Comparison of ENCODE assay signal across 10 mouse cellular contexts in genomic region chr6:67532665-67533440, GRCm38 (mm10). TPM values are rescaled to one million over a fixed set of nuclear protein-coding genes. Genes with fewer than 3 reads are reported as not detected.
DNase-seq lines count a peak whose midpoint lies in the region; ATAC-seq and TF ChIP-seq lines count a peak whose summit lies in the region.
"Had no signal": no experiment of that assay in that cellular context is flagged by ENCODE, and none has a peak within 500 bp of the region (broad histone marks: within the 10 kb centered on the region; RNA-seq: fewer than 3 reads in every experiment).

No protein-coding gene starts in this region.

- TF ChIP-seq POLR2A in lung, adult 2 months (IDR thresholded peaks at IDR 0.05; ENCODE audit: borderline replicate concordance, extremely low read depth, low read depth, low read length) = no peak

- H3K4me1 ChIP-seq in heart, embryonic 10.5 days = peaks cover 17% of the 10 kb centered on the region
- H3K4me1 ChIP-seq in embryonic facial prominence, embryonic 12.5 days = peaks cover 5% of the 10 kb centered on the region; the same call in 1 of the 2 replicates
- H3K4me1 ChIP-seq in intestine, postnatal 0 days (replicated peaks; ENCODE audit: control insufficient read depth, insufficient read depth, low read length) = no peaks in the 10 kb centered on the region; the same call in 1 of the 2 replicates
- H3K4me1 ChIP-seq in lung, adult 2 months (ENCODE audit: control insufficient read depth, insufficient read depth, low read length) = no peaks in the 10 kb centered on the region; the same call in 1 of the 2 replicates
- H3K4me1 ChIP-seq in neural tube, embryonic 13.5 days (replicated peaks) = peaks cover 25% of the 10 kb centered on the region

- WGBS in heart, embryonic 10.5 days = 8% methylated on average over 29 of the region's 29 CpGs
- WGBS in embryonic facial prominence, embryonic 12.5 days = 8% methylated on average over 29 of the region's 29 CpGs
- WGBS in intestine, postnatal 0 days = 11% methylated on average over 29 of the region's 29 CpGs
- WGBS in lung, adult 2 months = 5% methylated on average over 29 of the region's 29 CpGs
- WGBS in neural tube, embryonic 13.5 days = 9% methylated on average over 29 of the region's 29 CpGs

- no peaks in the 10 kb centered on the region for H3K9me3 ChIP-seq in heart, embryonic 10.5 days
- H3K9me3 ChIP-seq in embryonic facial prominence, embryonic 12.5 days = no peaks in the 10 kb centered on the region
- no peaks in the 10 kb centered on the region for H3K9me3 ChIP-seq in intestine, postnatal 0 days (ENCODE audit: control insufficient read depth)
- no peaks in the 10 kb centered on the region for H3K9me3 ChIP-seq in neural tube, embryonic 13.5 days

- no peak for DNase-seq in heart, embryonic 10.5 days (ENCODE audit: low spot score)
- DNase-seq in heart, postnatal 4 days = no peak
- DNase-seq in lung, adult 2 months = peak; percentile 66
- DNase-seq in urinary bladder, postnatal 25 days (ENCODE audit: low spot score) = peak; percentile 64
- DNase-seq in T-cell, adult 2 months (ENCODE audit: low spot score) = no peak

- peak overlapping the region; percentile 44 for H3K4me3 ChIP-seq in heart, embryonic 10.5 days
- H3K4me3 ChIP-seq in embryonic facial prominence, embryonic 12.5 days = peak overlapping the region; percentile 19
- H3K4me3 ChIP-seq in intestine, postnatal 0 days (ENCODE audit: low read depth, low read length) = no peak overlapping the region
- peak overlapping the region; percentile 47 for H3K4me3 ChIP-seq in lung, adult 2 months (replicated peaks; ENCODE audit: extremely low read depth, low read depth, low read length)
- H3K4me3 ChIP-seq in neural tube, embryonic 13.5 days = peak overlapping the region; percentile 23

- no peak for TF ChIP-seq CTCF in intestine, postnatal 0 days (IDR thresholded peaks at IDR 0.05; ENCODE audit: low read depth)
- TF ChIP-seq CTCF in lung, adult 2 months (IDR thresholded peaks at IDR 0.05; ENCODE audit: insufficient read depth, low read length) = no peak

- H3K27me3 ChIP-seq in heart, embryonic 10.5 days (ENCODE audit: insufficient read depth, poor library complexity, severe bottlenecking) = peaks cover 63% of the 10 kb centered on the region
- H3K27me3 ChIP-seq in embryonic facial prominence, embryonic 12.5 days = peaks cover 55% of the 10 kb centered on the region
- peaks cover 52% of the 10 kb centered on the region for H3K27me3 ChIP-seq in intestine, postnatal 0 days (replicated peaks; ENCODE audit: control insufficient read depth, insufficient read depth, low read length)
- peaks cover 78% of the 10 kb centered on the region for H3K27me3 ChIP-seq in neural tube, embryonic 13.5 days
- H3K27me3 ChIP-seq: CH12.LX had no signal

- H3K27ac ChIP-seq in heart, embryonic 10.5 days = no peak overlapping the region
- no peak overlapping the region for H3K27ac ChIP-seq in embryonic facial prominence, embryonic 12.5 days
- H3K27ac ChIP-seq in intestine, postnatal 0 days (ENCODE audit: low read depth, low read length) = no peak overlapping the region
- no peak overlapping the region for H3K27ac ChIP-seq in neural tube, embryonic 13.5 days (replicated peaks)

- peak; percentile 62; the same call in 1 of the 2 replicates for ATAC-seq in embryonic facial prominence, embryonic 12.5 days (ENCODE audit: insufficient number of reproducible peaks, insufficient read depth, low FRiP score, low TSS enrichment)
- ATAC-seq in intestine, postnatal 0 days = no peak
- ATAC-seq in neural tube, embryonic 13.5 days (ENCODE audit: low read depth) = no peak

- H3K4me2 ChIP-seq in embryonic facial prominence, embryonic 12.5 days (replicated peaks) = peak overlapping the region; percentile 49
- peak overlapping the region; percentile 38 for H3K4me2 ChIP-seq in intestine, postnatal 0 days (replicated peaks; ENCODE audit: low read depth)
- H3K4me2 ChIP-seq in neural tube, embryonic 13.5 days = peak overlapping the region; percentile 43

- H3K9ac ChIP-seq in embryonic facial prominence, embryonic 12.5 days = no peak overlapping the region
- H3K9ac ChIP-seq in intestine, postnatal 0 days (ENCODE audit: low read depth, low read length) = no peak overlapping the region
- no peak overlapping the region for H3K9ac ChIP-seq in neural tube, embryonic 13.5 days

- H3K36me3 ChIP-seq in heart, embryonic 10.5 days = no peaks in the 10 kb centered on the region
- H3K36me3 ChIP-seq in embryonic facial prominence, embryonic 12.5 days = no peaks in the 10 kb centered on the region
- no peaks in the 10 kb centered on the region for H3K36me3 ChIP-seq in intestine, postnatal 0 days (ENCODE audit: control insufficient read depth, insufficient read depth)
- H3K36me3 ChIP-seq in neural tube, embryonic 13.5 days = no peaks in the 10 kb centered on the region

RNA-seq across cellular contexts. Expression of gene Tacstd2, which starts 2.7 kb away (rescaled TPM):
- polyA plus RNA-seq in heart, embryonic 10.5 days (2016; fragmentation: Nextera tagmentation; extraction: Ambion mirVana) = 3.6 and 6.3 TPM in 2 replicates
- total RNA-seq in heart, postnatal 4 days (2021) = not detected
- polyA plus RNA-seq in embryonic facial prominence, embryonic 12.5 days (2016; fragmentation: Nextera tagmentation; extraction: Ambion mirVana) = 18.0 and 18.7 TPM in 2 replicates
- polyA plus RNA-seq in intestine, postnatal 0 days (2015; fragmentation: Nextera tagmentation; extraction: Ambion mirVana) = 0.10 and 0.17 TPM in 2 replicates
- polyA plus RNA-seq in lung, adult 2 months (2012; rRNA removed) = 83.6 and 97.3 TPM in 2 replicates
- polyA plus RNA-seq in neural tube, embryonic 13.5 days (2015; fragmentation: Nextera tagmentation; extraction: Ambion mirVana) = 0.47 and 1.2 TPM in 2 replicates
- total RNA-seq: CH12.LX; liver, adult 2 months had no signal
- polyA plus RNA-seq: liver, adult 2 months had no signal

RNA-seq across cellular contexts. Expression of gene Il23r, which starts 41.2 kb away (rescaled TPM):
- not detected in 2 replicates for polyA plus RNA-seq in heart, embryonic 10.5 days (2016; fragmentation: Nextera tagmentation; extraction: Ambion mirVana)
- total RNA-seq in heart, postnatal 4 days (2021) = not detected
- polyA plus RNA-seq in embryonic facial prominence, embryonic 12.5 days (2016; fragmentation: Nextera tagmentation; extraction: Ambion mirVana) = not detected in 2 replicates
- polyA plus RNA-seq in intestine, postnatal 0 days (2015; fragmentation: Nextera tagmentation; extraction: Ambion mirVana) = 0.05 and 0.08 TPM in 2 replicates
- polyA plus RNA-seq in lung, adult 2 months (2012; rRNA removed) = 0.11 TPM in 1 of 2 replicates, not detected in the other
- not detected in 2 replicates for polyA plus RNA-seq in neural tube, embryonic 13.5 days (2015; fragmentation: Nextera tagmentation; extraction: Ambion mirVana)
- total RNA-seq: CH12.LX; liver, adult 2 months had no signal
- polyA plus RNA-seq: liver, adult 2 months had no signal

Comparison
In these comparisons a context has a peak if more than half of its experiments do, and no peak if none do; other contexts are left out.
1. DNase-seq: peak in lung, adult 2 months (single experiment) and urinary bladder, postnatal 25 days (single experiment); none in heart, embryonic 10.5 days (single experiment), heart, postnatal 4 days (single experiment) and T-cell, adult 2 months (single experiment).
2. Peak in every context shown above with its lines, with median percentiles within 50 percentile points of each other: H3K4me2 ChIP-seq.